Mouse (Mus musculus): ENCODE data around the gene Iqgap2.

GRCm38 (mm10) chr13:95892611-95893145 is 956 bp upstream of the Iqgap2 start:
- TF ChIP-seq CTCF (IDR thresholded peaks at IDR 0.05; ENCODE audit: low read depth, low read length) (no peak), EP300 (IDR thresholded peaks at IDR 0.05; ENCODE audit: insufficient read depth, low read depth, low read length) (no peak), POLR2A (IDR thresholded peaks at IDR 0.05; ENCODE audit: insufficient read depth, low read length) (no peak)
